Mouse (Mus musculus) CD4-positive helper T cell, adult 2 months (primary cell): ENCODE measurements around the gene Trpm5.

ENCODE experiments used
- DNase-seq: peaks from one replicate; pipeline ENCODE4 v3.0.0-alpha.2; 2012; ENCODE audit warnings: low read depth, missing footprints, low spot score

The Trpm5 gene

DNA sequence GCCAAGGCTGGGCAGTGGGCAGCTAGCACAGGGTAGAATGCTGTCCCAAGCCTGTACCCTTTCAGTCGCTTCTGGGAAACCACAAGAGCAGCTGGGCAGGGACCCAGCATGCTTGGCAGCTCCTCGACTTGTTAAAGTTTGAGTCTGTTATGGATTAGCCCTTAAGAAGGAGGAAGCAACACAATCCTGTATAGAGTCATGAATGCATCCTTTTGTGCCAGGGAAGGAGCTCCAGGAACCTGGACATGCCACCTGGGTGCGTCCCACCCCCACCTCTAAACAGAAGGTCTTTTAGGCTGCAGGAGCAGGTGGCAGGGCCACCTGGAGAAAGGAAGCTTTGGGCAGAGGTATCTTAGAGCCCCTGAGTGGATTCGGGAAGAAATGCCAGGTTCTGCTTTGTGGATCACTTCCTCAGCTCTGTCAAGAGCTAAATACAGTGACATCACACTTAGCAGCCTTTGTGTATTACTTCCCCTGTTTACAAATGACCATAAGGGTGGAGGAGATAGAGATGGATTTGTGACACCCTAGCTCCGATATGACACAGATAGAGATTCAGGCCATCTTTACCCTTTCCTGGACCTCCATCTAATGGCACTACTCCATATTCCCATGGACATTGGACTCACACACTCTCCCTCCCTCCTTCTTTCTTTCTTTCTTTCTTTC is 35.1 kb downstream of the Trpm5 start:
- no peak for DNase-seq

DNA sequence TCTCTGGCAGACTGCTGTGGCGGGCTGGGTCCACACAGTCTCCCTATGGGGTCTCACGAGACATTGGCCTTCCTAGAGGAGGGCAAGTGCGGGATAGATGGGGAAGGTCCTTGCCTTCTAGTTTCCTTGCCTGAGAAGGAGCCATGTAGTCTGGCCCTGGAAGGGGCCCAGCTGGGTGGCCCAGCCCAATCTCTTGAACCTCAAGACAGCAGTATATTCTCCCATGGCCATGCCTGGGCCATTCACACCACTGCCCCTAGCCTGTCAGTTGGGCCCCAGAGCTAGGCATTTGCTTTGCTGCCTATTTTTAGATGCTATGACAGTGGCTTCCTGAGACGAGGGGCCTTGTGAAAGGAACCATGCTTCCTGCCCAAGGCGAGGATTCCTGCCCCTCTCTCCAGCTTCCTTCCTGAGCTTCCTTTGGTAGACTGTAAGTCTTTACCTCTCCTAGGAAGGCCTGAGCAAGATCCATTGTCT is 36.2 kb downstream of the Trpm5 start:
- DNase-seq: no peak

DNA sequence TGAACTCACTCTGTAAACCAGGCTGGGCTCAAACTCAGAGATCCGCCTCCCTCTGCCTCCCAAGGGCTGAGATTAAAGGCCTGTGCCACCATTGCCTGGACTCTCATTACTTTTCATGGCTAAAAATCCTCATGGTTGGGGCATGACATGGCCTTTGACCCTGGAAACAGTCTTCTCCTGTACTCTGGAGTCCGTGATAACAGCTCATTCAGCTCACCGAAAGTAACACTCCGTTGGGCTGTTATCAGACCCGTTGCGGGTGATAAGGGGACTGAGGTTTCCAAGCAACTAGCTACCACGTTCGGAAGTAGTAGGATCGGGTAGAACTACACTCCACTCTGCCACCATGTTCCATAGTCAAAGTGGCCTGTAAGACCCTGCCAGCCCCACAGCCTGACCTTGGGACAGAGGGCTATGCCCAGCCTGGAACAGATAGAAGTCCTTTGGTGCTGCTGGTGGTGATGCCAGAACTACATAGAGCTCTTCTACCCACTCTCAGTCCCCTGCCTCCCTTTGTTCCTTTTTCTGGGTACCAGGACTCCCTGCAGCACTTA is 36.7 kb downstream of the Trpm5 start:
- DNase-seq: no peak

DNA sequence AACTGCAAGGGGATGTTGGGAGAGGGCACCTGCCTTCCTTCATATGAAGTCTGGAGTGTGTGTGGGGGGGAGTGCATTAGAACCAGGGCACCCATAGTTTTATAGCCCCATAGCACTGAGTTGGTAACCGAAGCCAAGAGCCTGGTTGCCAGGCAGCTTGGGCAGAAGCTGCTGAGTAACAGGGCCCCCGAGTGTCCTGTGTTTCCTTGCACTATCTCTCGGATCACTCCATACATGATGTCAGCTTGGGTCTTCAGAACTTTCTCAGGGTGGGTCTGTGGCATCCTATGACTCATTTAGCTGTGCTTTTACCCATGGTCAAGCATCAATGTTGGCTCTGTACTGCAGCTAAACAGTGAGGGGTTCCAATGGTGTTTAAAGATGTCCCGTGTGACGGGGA is 37.4 kb downstream of the Trpm5 start:
- no peak for DNase-seq

DNA sequence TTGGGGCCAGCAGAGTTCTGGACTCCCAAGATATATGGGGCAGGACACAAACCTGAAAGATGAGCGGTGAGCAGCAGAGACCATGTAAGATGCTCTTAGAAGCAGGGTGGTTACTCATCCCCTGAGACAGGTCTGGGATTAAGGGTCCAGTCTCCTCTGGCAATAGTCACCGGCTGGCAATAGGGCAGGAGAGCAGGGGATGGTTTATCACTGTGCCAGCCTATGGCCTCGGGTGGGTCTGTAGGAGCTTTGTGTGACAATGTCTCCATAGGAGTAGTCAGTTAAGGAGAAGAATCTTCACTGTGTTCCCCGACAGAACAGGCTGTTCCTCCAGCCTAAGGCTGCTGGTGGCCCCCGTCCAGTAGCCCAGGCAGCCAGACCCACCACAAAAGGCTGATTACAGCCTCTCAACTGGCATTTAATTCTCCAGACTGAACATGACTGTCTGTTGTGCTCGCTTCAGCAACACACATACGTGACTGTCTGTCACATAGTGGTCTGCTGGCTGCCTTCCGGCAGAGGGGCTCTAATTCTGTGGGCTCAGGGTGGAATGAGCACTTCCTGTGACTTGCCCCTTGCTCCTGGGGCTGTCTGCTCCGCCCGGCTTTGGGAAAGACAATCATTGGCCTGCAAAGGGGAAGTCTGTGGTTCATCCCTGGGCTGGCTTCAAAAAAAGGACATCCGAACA is 38.8 kb downstream of the Trpm5 start:
- no peak for DNase-seq

DNA sequence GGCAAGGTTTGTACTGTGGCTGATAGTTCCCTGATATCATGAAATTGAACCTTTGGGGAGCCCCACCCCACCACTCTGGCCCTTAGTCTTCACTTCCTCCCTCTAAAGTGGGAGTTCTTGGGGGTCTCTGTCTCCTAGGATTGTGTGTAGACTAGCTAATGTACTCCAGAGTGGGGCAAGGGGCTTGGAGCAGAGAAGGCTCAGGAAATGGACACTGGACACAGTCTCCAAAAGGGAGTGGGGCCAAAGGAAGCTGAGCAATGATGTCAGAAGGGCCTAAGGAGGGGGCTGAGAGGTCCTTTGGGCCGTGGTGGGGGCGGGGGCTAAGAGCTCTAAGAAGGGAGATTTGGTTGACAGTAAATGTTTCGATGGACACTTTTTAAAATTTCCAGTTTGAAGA is 39.4 kb downstream of the Trpm5 start:
- no peak for DNase-seq

DNA sequence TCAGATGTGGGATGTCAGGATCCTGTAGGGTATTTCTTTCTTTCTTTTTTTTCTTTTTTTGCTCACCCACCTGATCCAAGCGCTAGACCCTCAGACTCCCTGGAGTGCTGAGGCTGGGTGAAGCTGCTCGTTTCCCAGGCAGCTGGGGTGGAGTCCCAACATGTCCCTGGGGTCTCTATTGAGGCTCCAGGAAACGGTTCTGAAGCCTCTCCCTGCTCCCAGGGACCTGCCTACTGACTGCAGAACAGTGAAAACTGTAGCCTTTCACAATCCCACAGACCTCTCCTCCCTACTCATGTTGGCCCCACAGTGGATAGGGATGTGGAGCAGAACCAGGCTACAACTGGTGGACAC is 39.9 kb downstream of the Trpm5 start:
- no peak for DNase-seq

DNA sequence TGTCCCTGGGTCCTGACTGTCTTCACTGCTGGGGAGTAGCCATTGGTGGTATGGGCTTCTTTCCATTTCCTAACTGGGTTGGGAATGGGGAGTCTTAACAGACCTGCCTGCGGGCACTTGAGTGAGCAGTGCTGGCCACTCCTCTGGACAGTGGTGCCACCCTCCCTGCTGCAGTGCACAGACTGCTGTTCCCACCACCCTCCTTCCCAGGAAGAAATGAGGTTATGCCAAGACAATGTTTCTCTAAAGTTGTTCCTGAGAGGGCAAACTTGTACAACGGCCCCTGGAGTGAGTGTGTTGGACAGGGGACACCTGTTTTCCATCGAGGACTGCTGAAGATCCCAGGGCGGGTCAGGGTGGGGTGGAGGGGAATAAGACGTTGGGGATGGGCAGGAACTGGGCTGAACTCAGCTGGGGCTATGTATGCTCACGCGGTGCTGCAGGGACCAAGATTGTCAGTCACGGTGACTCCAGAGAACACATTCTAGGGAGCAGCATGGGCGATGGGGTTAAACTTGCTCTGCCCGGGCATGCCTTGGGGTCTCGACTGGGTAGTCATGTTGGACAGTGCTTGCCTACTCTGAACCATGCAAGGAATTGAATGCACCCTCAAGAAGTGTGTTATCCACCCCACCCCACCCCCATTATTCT is 40.4 kb downstream of the Trpm5 start:
- DNase-seq: no peak

DNA sequence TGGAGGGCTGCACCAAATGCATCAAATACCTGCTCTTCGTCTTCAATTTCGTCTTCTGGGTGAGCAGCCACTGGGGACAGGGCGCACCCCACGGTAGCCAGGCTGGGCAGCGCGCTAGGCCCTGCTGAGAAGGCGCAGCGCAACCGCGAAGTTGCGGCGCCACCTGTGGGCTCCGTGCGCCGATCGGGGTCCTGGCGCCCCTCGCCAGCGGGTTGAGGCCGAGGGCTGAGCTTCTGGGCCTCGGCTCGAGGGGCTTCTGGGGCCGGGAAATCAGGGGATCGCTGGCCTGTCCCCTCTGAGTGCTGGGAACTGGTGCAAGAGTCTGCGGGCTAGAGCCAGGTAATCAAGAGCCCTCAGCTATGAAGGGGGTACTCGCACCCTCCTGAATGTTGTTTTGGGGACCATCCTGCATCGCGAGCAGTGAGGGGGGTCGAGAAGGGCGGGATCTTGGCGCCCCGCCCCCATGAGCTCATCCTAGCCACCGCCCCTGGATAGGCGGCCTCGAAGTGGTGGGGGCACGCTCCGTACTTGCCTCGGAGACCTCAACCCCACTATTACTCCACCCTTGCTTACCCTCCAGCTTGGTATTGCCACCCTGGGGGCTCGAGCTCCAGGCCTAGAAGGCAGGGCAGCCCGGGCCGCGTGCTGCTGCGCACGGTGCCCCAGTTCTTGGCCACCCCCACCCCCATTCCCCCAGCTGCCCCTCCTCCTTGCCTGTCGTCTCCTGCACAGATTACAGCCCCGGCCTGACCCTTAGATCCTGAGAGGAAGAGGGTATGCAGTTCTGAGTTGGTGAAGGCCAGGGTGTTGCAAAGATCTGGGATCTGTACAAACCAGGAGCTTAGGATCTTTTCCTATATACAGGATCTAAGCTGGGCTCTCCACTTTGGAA is 41.2 kb downstream of the Trpm5 start:
- DNase-seq: peak; percentile 44

DNA sequence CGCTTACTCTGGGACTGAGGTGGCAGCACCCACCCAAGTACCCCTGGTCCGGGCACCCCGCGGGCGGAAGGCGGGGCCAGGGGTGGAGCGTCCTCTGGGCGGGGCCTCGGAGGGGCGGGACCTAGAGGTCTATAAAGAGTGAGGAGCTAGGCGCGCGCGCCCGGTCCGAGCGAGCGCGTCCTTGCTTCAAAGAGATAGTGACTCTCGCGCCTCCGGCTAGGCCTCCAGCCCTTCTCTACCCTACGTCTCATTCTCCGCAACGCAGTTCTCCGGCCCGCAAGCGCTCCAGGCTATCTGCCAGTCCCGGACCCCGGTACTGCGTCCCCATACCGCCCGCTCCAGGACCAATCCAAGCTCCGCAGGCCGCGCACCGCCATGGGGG is 41.8 kb downstream of the Trpm5 start, which contains the start of gene Cd81:
TSS of gene Cd81 (plus strand) at position 114 of the 382 bp plus-strand sequence.
- DNase-seq: peak; percentile 69

DNA sequence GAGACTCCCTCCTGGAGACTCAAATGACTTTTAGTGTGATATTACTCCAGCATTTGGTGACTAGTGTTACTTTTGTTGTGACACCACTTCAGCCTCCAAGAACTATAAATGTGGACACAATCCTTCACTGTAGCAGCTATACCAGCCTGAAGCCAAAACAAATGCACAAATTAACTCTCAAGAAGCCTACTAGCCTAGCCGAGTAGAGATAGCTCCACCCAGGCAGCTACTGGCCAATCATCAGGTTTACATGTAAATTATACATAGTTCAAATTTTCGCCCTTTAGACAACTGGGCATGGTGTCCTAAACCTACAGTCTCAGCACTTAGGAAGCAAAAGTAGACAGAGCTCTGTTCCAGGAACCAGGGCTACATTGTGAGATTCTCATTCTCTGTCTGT is 43.1 kb downstream of the Trpm5 start:
- DNase-seq: no peak

DNA sequence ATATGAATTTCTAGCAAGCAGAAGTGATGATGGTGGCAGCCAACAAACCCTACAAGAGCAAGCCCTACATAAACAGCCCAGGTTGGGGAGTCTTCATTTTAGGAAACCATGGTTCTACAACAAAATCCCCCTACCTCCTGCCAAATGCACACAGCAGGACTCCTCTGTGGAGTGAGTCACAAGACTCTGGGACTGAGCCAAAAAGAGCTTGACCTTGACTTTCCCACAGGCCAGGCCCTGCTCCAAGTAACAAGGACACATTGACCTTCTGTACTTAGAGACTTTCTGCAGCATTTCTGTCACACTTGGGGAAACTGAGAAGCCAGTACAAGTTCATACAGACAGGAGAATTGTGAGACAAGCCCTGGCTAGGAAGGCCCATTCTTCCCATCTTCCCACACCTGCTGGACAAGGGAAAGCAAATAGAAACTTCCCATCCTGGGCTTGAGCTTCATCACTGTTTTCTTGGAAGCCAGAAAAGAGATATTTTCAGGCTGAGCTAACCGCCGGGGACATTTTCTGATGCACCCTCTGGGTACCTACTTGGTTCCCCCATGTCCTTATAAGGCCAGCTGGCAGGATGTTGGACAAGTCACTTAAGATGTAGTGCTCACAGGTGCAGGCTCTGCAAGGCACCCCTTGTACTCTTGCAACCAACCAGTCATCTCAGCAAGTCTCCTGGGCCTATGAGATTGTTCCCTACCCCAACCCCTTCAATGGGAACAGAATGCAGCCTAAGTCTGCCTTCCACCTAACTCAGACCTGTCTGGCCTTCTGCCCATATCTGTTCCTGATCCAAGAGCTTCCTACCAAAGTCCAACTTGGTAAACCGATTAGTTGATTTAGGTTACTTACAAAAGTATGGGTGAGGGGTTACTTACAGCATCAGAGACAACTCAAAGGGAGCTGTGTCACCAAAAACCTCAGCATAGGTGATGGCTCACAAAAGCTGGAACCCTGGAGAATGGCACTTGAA is 44.3 kb downstream of the Trpm5 start:
- DNase-seq: no peak

DNA sequence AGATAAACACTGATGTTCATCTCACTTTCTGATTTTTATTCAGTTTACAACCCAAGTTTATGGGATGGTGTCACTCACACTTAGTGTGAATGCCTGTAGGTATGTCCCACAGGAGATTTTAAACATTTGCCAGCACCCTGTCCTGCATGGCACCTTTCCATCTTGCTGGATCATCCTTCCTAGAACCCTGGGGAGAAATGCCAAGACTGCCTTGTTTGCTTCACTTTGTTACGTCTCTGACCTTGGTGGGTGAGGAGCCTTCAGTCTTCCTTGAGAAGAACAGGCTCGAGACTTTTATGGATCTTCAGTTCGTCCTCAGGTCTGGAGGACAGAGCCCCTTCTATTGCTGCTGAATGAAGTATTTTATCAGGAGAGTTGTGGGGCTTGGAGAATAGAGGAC is 45.1 kb downstream of the Trpm5 start:
- DNase-seq: no peak

DNA sequence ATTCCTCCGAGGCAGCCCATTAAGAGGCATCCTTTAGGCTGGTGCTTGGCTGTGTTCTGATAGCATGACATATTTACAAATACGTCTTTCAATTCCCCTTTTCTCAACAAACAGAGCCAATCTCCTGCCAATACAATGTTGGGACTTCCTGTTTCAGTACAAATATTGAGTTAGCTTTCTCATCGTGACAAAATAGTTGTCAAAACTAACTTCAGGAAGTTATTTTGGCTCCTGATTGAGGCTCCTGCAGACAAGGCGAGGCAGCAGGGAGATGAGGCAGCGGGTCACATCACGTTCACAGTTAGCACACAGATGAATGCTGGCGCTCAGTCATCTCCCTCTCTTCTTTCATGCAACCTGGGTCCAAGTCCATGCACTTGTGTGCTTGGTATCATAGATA is 48.1 kb downstream of the Trpm5 start:
- no peak for DNase-seq

DNA sequence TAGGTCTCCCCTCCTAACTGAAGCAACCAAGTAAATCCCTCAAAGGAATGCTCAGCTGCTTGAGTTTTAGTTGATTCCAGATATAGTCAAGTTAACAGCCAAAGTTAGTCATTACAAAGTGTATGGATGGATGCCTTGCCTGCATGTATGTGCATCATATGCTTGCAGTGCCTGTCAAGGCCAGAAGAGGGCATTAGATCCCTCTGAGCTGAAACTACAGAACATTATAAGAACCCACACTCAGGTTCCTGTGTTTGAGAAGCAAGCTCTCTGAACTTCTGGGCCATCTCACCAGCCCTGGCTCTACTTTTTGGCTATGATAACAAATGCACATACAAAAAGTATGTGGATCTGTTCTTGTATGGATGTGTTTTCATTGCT is 49.6 kb downstream of the Trpm5 start:
- DNase-seq: no peak

DNA sequence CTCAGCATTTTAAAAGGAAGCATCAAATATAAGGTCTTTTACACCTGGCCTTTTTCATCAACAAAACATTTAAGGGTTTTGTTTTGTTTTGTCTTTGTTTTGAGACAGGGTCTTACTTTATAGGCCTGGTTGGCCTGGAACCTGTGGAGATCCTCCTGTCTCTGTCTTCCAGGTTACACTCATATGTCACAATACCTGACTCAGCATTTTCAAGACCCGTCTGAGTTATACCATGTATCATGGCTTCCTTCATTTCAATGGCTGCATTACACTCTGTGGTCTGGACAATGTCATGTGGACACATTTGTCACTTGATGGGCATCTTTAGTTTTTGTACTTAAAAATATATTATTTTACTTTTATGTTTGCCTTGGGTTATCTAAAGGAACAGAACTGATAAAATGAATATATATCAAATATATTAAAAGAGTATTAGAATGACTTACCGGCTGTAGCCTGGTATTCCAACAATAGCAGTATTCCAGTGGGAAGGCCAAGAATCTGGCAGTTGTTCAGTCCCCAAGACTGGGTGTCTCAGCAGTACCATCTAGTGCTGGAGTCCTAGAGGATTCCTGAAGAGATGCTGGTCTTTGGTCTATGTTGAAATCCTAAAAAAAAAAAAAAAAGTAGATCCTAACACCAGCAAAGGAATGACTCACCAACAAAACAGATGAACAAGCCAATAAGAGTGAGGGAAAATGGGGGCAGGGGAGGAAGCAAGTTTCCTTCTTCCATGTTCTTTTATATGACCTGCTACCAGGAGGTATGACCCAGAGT is 50.2 kb downstream of the Trpm5 start:
- DNase-seq: no peak

DNA sequence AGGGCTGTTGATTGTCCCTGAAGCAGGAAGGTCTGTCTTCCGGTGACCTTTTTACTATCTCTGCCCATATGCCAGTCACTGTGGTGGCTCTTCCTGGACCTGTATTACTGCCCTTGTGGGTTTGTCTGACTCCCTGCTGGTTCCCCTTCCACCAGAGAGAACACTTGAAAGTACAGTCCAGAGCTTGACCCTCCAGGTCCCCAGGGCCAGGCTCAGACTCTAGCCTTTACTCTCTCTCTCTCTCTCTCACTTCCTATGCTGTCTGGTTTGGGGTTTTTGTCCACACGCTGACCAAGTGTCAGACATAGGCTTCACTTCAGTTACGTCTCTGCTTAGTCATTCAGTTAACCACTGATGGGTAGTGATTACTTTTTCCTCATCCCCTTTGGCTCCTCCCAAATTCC is 51.5 kb downstream of the Trpm5 start:
- no peak for DNase-seq

DNA sequence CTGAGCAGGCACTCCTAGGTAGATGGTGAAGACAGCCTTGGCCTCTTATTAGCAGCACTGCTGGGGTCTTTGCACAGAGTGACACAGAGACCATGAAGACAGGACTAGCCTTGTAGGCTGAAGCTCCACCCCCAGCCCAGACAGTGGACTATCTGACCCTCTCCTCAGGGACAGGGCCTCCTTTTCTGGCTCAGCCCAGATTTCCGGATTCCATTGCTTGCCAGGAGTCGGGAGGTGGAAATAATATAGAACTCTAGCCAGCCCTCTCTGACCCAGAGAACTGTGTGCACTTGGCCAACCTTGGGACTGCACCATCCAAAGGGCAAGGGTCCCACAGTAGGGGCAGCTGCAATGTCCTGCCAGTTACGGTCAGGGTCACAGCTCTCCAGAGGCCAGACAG is 52.4 kb downstream of the Trpm5 start:
- DNase-seq: no peak

DNA sequence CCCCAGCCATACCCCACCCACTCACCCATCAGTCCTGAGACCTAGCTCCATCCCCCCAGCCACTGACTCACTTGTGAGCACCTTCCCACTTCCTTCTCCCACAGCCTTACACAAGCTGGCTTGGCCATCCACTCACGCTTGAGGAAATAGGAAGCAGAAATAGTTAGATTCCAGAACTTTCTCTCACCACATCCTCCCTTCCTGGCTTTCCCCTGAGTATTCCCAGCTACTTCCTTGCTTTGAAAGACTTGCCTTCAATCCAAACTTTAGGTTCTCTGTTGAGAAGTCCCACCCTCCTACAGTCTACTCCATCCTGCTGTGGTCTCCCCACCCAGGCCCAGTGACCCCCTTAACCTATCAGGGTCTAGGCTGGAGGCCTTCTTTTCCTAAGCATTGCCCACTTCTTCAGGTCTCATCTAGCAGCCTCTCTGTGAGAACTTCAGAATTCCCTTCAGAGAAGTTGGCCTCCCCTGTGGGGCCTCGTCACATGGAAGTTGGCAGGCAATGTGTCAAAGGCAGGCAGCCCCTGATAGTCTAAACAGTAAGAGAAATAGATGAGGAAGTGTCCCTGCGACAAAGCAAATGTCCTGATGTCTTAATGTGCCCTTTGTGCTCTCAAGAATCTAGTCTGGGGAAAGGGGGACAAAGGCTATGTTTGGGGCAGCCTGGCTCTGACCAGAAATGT is 53.2 kb downstream of the Trpm5 start:
- no peak for DNase-seq
